Mouse (Mus musculus) midbrain, embryonic 12.5 days (tissue): Measurements from ENCODE around the gene Fam199x. TPM values are rescaled to one million over a fixed set of nuclear protein-coding genes. Genes with fewer than 3 reads are reported as not detected.
A peak's percentile ranks its signal among the peaks of the same experiment; 100 is the strongest.

Source experiments
- ATAC-seq: fragments of 200-750 bp; cut with Nextera tagmentation; 2 replicates; pipeline ENCODE4 v1.8.0; 2017; ENCODE audit warnings: low read depth, moderate TSS enrichment, moderate library complexity; ENCODE audit not compliant: low FRiP score
- H3K27ac ChIP-seq: fragments of 300-500 bp; sonication (generic); replicated peaks from 2 replicates; pipeline ENCODE4 v1.5.1; 2016; ENCODE audit warnings: mild to moderate bottlenecking
- H3K27me3 ChIP-seq: fragments of 300-500 bp; sonication (generic); 2 replicates; pipeline ENCODE4 v1.6.1; 2016; ENCODE audit warnings: mild to moderate bottlenecking
- H3K36me3 ChIP-seq: fragments of 300-500 bp; sonication (generic); 2 replicates; pipeline ENCODE4 v1.6.1; 2016
- H3K4me1 ChIP-seq: fragments of 300-500 bp; sonication (generic); 2 replicates; pipeline ENCODE4 v1.6.1; 2016
- H3K4me2 ChIP-seq: fragments of 300-500 bp; sonication (generic); replicated peaks from 2 replicates; pipeline ENCODE4 v1.6.1; 2016; ENCODE audit warnings: mild to moderate bottlenecking, moderate library complexity
- H3K4me3 ChIP-seq: fragments of 300-500 bp; sonication (generic); 2 replicates; pipeline ENCODE4 v1.5.1; 2016; ENCODE audit warnings: mild to moderate bottlenecking
- H3K9ac ChIP-seq: fragments of 300-500 bp; sonication (generic); replicated peaks from 2 replicates; pipeline ENCODE4 v1.6.1; 2016; ENCODE audit warnings: mild to moderate bottlenecking, moderate library complexity
- H3K9me3 ChIP-seq: fragments of 300-500 bp; sonication (generic); 2 replicates; pipeline ENCODE4 v1.6.1; 2016; ENCODE audit warnings: mild to moderate bottlenecking
- WGBS: fragments of 180-500 bp; shearing (Covaris S2); methylation state at CpG from one replicate; pipeline ENCODE4 v1.1.7; 2016; 5-methylcytosine and 5-hydroxymethylcytosine counted together
- polyA plus RNA-seq: library from polyadenylated mRNA; unstranded; fragments of >200 nt; fragmentation: Nextera tagmentation; extraction: Ambion mirVana; gene quantifications from 2 replicates; pipeline ENCODE4 v1.2.1, GENCODE M21; 2016

The Fam199x gene
- 12.2 and 13.4 TPM in 2 replicates for polyA plus RNA-seq

DNA sequence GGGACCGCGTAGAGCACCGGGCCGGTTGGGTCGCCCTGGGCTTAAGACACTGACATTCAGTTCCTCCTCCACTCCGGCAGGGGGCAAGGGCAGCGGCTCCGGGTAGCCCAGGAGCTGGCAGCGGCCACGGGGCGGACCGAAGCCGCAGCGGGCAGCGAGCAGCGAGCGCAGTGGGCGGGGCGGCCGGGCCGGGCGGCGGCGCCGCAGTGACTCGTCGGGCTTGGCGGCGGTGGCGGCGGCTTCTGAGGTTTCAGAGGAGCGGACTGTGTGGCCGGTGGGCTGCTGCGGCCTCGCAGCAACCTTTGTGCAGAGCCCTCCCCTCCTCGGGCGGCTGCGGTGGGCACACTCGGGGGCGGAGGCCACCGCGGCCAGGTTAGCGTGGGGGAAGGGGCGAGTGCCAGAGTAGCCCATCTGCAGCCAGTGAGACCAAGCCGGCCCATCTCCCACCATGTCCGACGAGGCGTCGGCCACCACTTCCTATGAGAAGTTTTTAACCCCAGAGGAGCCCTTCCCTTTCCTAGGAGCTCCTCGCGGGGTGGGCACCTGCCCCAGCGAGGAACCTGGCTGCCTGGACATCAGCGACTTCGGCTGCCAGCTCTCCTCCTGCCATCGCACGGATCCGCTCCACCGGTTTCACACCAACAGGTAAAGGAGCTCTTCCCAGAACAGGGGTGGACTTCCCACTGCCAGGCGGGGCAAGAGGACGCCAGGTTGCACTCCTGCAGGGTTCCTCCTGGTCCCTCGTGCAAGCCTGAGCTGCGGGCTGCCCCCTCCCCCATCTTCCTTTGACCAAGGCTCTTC lies at the start of gene Fam199x:
Gene Fam199x (plus strand): TSS at position 170 of the 801 bp plus-strand sequence.
- ATAC-seq = peak; percentile 97
- H3K27ac ChIP-seq = peak within 1 kb of the TSS; percentile 30; the same call in 1 of the 2 replicates
- WGBS = 14% methylated on average over 33 of the region's 62 CpGs
- H3K36me3 ChIP-seq = no peaks in the 10 kb centered on the region
- peak within 1 kb of the TSS; percentile 63 for H3K4me2 ChIP-seq
- H3K9me3 ChIP-seq = no peaks in the 10 kb centered on the region
- no peaks in the 10 kb centered on the region for H3K4me1 ChIP-seq
- peak within 1 kb of the TSS; percentile 67 for H3K9ac ChIP-seq
- H3K27me3 ChIP-seq = no peaks in the 10 kb centered on the region
- peak within 1 kb of the TSS; percentile 67 for H3K4me3 ChIP-seq

DNA sequence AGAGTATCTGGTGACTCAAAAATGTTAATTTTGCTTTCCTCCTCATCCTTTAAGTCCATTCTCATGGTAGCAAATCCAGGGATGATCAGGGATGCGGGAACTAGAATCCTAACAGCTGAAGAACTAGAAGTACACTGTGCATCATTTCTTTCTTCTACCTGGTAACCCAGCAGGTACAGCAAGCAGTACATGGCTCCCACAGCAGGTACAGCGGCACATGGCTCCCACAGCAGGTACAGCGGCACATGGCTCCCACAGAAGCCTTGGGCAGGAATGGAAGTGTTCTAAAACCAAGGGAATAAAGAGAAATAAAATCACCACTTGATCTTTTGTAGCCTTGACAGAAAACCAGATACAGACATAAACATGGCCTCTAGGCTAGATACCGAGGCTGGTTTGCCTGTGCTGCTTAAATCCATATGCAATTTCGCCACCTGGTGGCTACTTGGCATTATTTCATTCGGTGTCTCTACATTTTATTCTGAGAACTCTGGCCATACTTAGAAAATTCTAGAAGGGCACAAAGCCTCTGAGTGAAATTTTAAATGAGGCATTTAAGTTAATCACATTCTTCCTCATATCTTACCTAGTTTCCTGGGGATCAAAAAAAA lies 34.2 kb upstream of the Fam199x start:
- Histone ChIP-seq H3K27me3 (no peaks in the 10 kb centered on the region), H3K9me3 (no peaks in the 10 kb centered on the region), H3K4me1 (no peaks in the 10 kb centered on the region), H3K36me3 (no peaks in the 10 kb centered on the region), H3K9ac (no peak overlapping the region), H3K4me2 (no peak overlapping the region), H3K27ac (no peak overlapping the region), H3K4me3 (no peak overlapping the region)
- WGBS = 60% methylated on average over 6 of the region's 6 CpGs
- no peak for ATAC-seq

DNA sequence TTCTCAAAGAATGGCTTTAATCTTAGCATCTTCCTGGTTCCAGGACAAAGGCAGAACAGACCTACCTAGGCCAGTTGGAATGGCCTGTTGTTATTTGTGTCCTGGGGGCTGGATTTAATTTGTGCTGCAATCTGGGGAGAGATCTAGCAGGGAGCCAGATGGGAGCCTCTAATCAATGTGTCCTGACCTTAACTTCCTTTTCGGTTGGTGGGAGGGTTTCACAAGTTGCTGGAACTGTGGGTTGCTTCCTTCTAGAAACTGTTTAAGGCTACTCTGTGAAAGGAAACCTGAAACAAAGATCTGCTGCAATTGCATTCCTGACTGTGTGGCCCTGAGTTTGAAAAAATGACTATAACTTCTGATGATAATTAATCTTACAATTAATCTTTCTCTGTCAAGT lies 31.7 kb upstream of the Fam199x start:
- 79% methylated on average over 1 of the region's 1 CpGs for WGBS
- no peaks in the 10 kb centered on the region for H3K27me3 ChIP-seq
- H3K9me3 ChIP-seq = no peaks in the 10 kb centered on the region
- no peak overlapping the region for H3K4me2 ChIP-seq
- H3K27ac ChIP-seq = no peak overlapping the region
- H3K4me1 ChIP-seq = no peaks in the 10 kb centered on the region
- H3K9ac ChIP-seq = no peak overlapping the region
- H3K36me3 ChIP-seq = no peaks in the 10 kb centered on the region
- ATAC-seq = no peak
- H3K4me3 ChIP-seq = no peak overlapping the region

DNA sequence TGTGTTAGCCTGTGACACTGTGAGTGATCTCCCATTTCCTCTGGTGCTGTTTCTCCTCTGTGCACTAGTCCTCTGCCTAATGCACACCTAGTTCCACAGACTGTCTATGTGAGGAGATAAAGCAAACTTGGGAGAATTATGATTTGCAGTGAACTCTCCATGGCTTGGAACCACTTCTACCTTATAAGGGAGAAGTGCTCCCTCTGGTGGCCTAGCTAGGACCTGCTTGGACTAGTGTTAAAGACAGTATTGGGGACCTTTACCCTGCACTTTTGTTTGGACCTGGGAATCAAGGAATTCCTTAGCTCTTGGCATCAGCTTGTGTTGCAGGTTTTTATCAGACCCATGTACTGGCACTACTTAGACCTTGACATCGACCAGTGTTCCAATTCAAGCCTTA lies 30.1 kb upstream of the Fam199x start:
- Histone ChIP-seq H3K27ac (no peak overlapping the region), H3K9me3 (no peaks in the 10 kb centered on the region), H3K4me3 (no peak overlapping the region), H3K36me3 (no peaks in the 10 kb centered on the region), H3K9ac (no peak overlapping the region), H3K4me1 (no peaks in the 10 kb centered on the region), H3K4me2 (no peak overlapping the region), H3K27me3 (no peaks in the 10 kb centered on the region)
- ATAC-seq = no peak
- WGBS = 21% methylated on average over 1 of the region's 1 CpGs

DNA sequence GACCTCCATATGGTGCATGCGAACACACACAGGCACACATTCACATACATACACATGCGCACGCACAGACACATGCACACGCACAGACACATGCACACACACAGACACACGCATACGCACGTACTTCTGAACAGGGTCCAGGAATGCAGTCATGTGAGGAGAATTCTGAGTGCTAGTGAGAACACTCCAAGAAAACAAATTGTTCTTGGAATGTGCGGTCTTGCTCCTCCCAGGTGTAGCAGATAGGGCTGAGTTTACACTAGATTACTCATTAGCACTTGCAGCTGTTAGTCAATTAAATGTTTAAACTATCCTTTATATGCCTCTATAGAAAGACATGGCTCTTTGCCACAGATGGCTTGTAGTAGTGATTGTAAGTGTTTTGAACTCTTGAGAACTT lies 18.5 kb upstream of the Fam199x start:
- ATAC-seq = no peak
- H3K9ac ChIP-seq = no peak overlapping the region
- H3K27ac ChIP-seq = no peak overlapping the region
- no peak overlapping the region for H3K4me3 ChIP-seq
- no peaks in the 10 kb centered on the region for H3K9me3 ChIP-seq
- 95% methylated on average over 8 of the region's 8 CpGs for WGBS
- no peaks in the 10 kb centered on the region for H3K36me3 ChIP-seq
- no peaks in the 10 kb centered on the region for H3K4me1 ChIP-seq
- no peak overlapping the region for H3K4me2 ChIP-seq
- H3K27me3 ChIP-seq = no peaks in the 10 kb centered on the region

DNA sequence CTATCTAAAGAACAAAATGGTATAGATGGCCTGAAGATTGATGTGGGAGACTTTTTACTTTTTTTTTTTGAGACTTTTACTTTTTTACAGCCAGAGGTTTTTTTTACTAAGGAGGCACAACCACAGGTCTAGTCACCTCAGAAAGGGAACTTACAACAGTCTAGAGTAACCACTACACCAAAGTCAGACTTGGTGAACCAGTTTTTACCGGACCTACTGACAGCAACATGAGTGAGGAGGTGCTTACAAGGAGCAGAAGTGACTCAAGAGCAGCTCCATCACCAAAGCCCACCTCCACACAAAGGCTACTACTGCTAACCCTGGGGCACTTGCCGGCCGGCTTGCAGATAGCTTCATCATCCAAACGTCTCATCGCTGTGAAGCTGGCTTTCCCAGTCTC lies 17.7 kb upstream of the Fam199x start:
- no peak for ATAC-seq
- H3K4me2 ChIP-seq = no peak overlapping the region

DNA sequence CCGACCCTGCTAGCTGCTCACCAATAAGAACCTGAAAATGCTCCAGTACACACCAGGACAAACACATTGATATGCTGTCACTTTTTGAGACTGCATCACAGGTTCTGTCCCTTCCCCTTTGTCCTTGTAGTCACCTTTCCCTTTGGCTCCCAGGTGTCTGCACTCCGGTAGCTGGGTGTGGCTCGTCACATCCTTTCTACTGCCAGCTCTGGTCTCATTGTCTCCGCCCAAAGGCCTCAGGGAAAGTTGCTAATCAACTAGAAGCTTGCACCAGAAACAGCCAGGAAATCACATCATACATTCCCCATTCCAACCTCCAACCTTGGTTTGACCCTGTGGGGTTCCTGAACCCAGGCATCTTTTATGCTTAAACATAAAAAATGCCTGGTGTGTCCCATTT lies 15.1 kb upstream of the Fam199x start:
- Histone ChIP-seq H3K9me3 (no peaks in the 10 kb centered on the region), H3K27ac (no peak overlapping the region), H3K4me1 (no peaks in the 10 kb centered on the region), H3K27me3 (no peaks in the 10 kb centered on the region), H3K4me2 (no peak overlapping the region), H3K36me3 (no peaks in the 10 kb centered on the region), H3K4me3 (no peak overlapping the region), H3K9ac (no peak overlapping the region)
- ATAC-seq = no peak
- WGBS = 81% methylated on average over 4 of the region's 4 CpGs

More for the DNA sequence above, 17.7 kb upstream of the Fam199x start:
- H3K36me3 ChIP-seq = no peaks in the 10 kb centered on the region
- no peak overlapping the region for H3K9ac ChIP-seq
- no peaks in the 10 kb centered on the region for H3K9me3 ChIP-seq
- H3K4me1 ChIP-seq = no peaks in the 10 kb centered on the region
- no peak overlapping the region for H3K27ac ChIP-seq
- WGBS = 86% methylated on average over 5 of the region's 5 CpGs
- H3K27me3 ChIP-seq = no peaks in the 10 kb centered on the region
- no peak overlapping the region for H3K4me3 ChIP-seq

DNA sequence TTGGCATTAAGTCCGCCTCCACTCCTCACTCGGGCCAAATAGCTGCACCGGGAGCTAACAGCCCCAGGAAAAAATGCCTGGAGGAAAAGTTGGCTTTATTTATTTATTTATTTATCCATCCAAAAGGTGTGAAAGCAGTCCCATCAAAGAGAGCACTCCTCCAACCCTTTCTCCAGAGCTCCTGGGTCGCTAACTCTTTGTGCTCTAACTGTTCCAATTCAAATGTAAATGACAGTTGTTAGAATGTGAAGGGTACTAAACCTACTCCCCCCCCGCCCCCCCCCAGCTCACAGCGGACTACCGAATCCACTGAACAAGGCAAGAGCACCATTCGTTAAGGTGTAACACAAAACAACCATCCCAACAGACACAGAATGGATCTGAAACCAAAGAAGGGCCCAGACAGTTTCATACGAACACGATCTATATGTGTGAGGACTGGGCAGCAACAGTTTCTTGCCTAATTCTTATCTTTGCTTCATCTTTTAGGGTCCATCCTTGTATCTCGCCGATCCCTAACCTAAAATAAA lies 11.9 kb upstream of the Fam199x start:
- H3K9me3 ChIP-seq = no peaks in the 10 kb centered on the region
- H3K4me2 ChIP-seq = peak overlapping the region; percentile 58
- ATAC-seq = no peak
- no peaks in the 10 kb centered on the region for H3K36me3 ChIP-seq
- peak overlapping the region; percentile 54 for H3K4me3 ChIP-seq
- WGBS = 19% methylated on average over 12 of the region's 12 CpGs
- no peaks in the 10 kb centered on the region for H3K27me3 ChIP-seq
- H3K4me1 ChIP-seq = no peaks in the 10 kb centered on the region
- peak overlapping the region; percentile 57 for H3K9ac ChIP-seq
- no peak overlapping the region for H3K27ac ChIP-seq

DNA sequence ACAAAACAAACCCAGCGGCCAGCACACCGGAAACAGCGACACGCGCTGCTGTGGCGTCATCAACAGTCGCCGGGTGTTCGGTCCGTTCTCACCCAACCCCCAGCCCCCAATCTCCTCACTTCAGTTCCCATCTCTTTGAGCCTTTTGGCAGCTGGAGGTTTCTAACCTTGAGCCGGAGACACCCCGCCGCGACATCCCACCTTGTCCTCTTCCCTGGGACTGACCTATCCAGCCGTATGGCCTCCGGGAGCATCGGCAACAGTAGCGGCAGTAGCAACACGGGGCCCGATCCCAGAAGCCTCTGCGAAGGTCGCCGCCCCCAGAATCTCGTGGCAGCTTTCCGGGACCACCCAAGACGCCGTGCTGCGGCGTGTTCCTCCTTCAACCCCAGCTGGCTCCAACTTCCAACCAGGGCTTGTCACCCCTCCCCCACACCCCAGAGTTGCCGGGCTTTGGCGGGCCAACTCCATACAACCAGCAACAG lies 11.4 kb upstream of the Fam199x start, which contains the start of gene Slc25a53:
Gene Slc25a53 (minus strand): TSS at position 303 of the 484 bp plus-strand sequence.
- H3K4me3 ChIP-seq = peak within 1 kb of the TSS; percentile 54
- ATAC-seq = peak; percentile 95
- H3K36me3 ChIP-seq = no peaks in the 10 kb centered on the region
- no peaks in the 10 kb centered on the region for H3K9me3 ChIP-seq
- H3K4me2 ChIP-seq = peak within 1 kb of the TSS; percentile 58
- H3K9ac ChIP-seq = peak within 1 kb of the TSS; percentile 57
- peak within 1 kb of the TSS; percentile 79 for H3K27ac ChIP-seq
- H3K27me3 ChIP-seq = no peaks in the 10 kb centered on the region
- 20% methylated on average over 31 of the region's 31 CpGs for WGBS
- no peaks in the 10 kb centered on the region for H3K4me1 ChIP-seq

DNA sequence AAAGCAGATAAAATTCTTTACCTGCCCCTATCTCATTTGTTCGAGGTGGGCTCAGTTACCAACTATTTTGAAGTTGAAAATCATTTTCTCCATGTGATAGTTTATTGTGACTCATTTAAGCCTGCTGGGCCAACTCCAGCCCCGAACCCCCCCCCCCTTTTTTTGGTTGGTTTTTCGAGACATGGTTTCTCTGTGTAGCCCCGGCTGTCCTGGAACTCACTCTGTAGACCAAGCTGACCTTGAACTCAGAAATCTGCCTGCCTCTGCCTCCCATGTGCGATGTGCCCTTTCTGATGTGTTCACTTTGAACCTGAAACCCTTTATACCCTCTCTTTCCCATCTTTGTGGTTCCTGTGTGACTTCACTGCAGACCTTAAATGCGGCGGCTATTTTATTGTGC lies 10.9 kb upstream of the Fam199x start:
- Histone ChIP-seq H3K9me3 (no peaks in the 10 kb centered on the region), H3K36me3 (no peaks in the 10 kb centered on the region), H3K4me2 (peak overlapping the region; percentile 58), H3K27ac (peak overlapping the region; percentile 79; the same call in 1 of the 2 replicates), H3K27me3 (no peaks in the 10 kb centered on the region), H3K9ac (no peak overlapping the region), H3K4me3 (peak overlapping the region; percentile 54), H3K4me1 (no peaks in the 10 kb centered on the region)
- WGBS = 50% methylated on average over 7 of the region's 7 CpGs
- peak; percentile 44 for ATAC-seq

DNA sequence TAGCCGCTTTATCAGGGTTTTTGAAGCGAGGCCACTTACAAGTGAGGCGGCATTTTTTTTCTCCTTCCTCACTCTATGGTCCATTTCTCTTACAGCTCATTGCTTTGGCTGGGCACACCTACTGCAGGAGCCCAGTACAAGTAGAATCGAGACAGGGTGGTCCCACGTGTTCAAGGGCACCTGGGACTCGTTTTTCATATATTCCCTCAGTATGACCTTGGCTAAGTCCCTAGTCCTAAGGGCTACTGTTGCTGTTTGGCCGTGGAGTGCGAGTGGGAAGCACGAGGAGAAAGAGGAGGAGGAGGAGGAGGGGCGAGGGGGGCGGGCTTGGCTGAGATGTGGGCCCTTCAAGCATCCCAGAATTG lies 352 bp upstream of the Fam199x start:
- H3K27me3 ChIP-seq = no peaks in the 10 kb centered on the region
- H3K4me2 ChIP-seq = peak overlapping the region; percentile 63
- no peaks in the 10 kb centered on the region for H3K9me3 ChIP-seq
- 0 out of 2 replicates have a peak overlapping the region, but pooled peaks have one; percentile 30 for H3K27ac ChIP-seq
- H3K9ac ChIP-seq = peak overlapping the region; percentile 67; the same call in 1 of the 2 replicates
- no peaks in the 10 kb centered on the region for H3K4me1 ChIP-seq
- H3K36me3 ChIP-seq = no peaks in the 10 kb centered on the region
- no peak; the same call in 1 of the 2 replicates for ATAC-seq
- 15% methylated on average over 9 of the region's 11 CpGs for WGBS
- peak overlapping the region; percentile 67 for H3K4me3 ChIP-seq

DNA sequence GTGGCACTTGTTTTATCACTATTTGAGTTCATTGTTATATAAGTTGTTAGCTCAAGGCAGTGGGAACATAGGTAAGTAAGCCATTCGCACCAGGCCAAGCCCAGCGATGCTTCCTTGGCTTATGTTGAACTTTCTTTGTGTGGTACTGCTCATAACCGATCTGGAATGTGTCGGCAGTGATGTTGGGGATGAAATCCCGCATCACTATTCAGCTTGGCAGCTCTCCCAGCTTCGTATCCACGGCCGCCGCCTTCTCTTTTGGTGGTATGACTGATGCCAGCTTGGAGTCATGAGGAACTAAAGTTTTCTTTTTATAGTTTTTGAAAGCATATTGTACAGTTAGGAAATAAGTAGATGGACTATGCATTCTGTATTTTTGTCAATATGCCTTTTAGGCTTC lies 13.8 kb downstream of the Fam199x start:
- Histone ChIP-seq H3K27me3 (no peaks in the 10 kb centered on the region), H3K9me3 (no peaks in the 10 kb centered on the region), H3K4me2 (no peak overlapping the region), H3K9ac (no peak overlapping the region), H3K27ac (no peak overlapping the region), H3K4me1 (no peaks in the 10 kb centered on the region), H3K4me3 (no peak overlapping the region), H3K36me3 (no peaks in the 10 kb centered on the region)
- 88% methylated on average over 9 of the region's 9 CpGs for WGBS
- no peak for ATAC-seq
